Mouse (Mus musculus) lung, adult 2 months (tissue): Measurements from ENCODE around the gene A730049H05Rik. TPM values are rescaled to one million over a fixed set of nuclear protein-coding genes. Genes with fewer than 3 reads are reported as not detected.

Experiments used
- DNase-seq: peaks from one replicate; pipeline ENCODE4 v3.0.0; 2022
- H3K4me1 ChIP-seq: fragments of 200-500 bp; 2 replicates; pipeline ENCODE4 v1.6.1; 2011; ENCODE audit warnings: low read length; ENCODE audit not compliant: control insufficient read depth, insufficient read depth
- H3K4me3 ChIP-seq: fragments of 200-500 bp; replicated peaks from 2 replicates; pipeline ENCODE3; 2011; ENCODE audit warnings: low read depth, mild to moderate bottlenecking, control low read depth, low read length; ENCODE audit errors: extremely low read depth
- CTCF ChIP-seq: fragments of 200-500 bp; IDR thresholded peaks from 2 replicates; pipeline ENCODE4 v1.5.1; 2011; ENCODE audit warnings: mild to moderate bottlenecking, low read length, control low read depth; ENCODE audit not compliant: insufficient read depth
- POLR2A ChIP-seq: fragments of 200-500 bp; IDR thresholded peaks from 2 replicates; pipeline ENCODE4 v1.6.1; 2011; ENCODE audit warnings: low read depth, mild to moderate bottlenecking, control low read depth, low read length, borderline replicate concordance; ENCODE audit errors: extremely low read depth
- WGBS: fragments of 180-500 bp; shearing (Covaris S2); methylation state at CpG from one replicate; pipeline ENCODE4 v1.1.7; 2018; 5-methylcytosine and 5-hydroxymethylcytosine counted together
- polyA plus RNA-seq: library from polyadenylated mRNA; depleted of rRNA; stranded (reverse); fragments of >200 nt; gene quantifications from 2 replicates; pipeline ENCODE4 v1.2.3, GENCODE M21; 2012

Gene A730049H05Rik
- polyA plus RNA-seq, 1 experiment, result 0.08 TPM

DNA sequence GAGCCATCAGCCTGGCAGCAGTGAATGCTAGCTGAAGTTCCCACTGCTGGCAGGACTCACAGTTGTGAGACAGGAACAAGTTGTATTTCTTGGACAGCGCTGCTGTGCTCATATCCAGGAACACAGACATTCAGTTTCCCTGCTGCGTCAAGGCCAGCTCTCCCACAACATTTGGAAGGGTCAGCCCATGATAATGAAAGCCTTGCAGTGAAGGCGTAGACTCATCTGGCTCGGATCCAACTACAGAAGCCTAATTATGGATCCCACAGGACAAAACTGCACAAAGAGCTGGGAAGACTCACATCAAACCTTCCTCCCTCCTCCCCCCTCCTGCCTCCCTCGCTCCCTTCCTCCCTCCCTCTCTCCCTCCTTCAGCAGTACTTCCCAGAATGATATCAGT is 34.0 kb downstream of the A730049H05Rik start:
- no peak for TF ChIP-seq CTCF
- no peak for TF ChIP-seq POLR2A

GRCm38 (mm10) chr6:92854873-92855272 is 38.6 kb downstream of the A730049H05Rik start:
- 69% methylated on average over 4 of the region's 4 CpGs for WGBS
- DNase-seq, result peak; percentile 24
- peaks cover 2% of the 10 kb centered on the region for H3K4me1 ChIP-seq
- TF ChIP-seq CTCF, result no peak
- TF ChIP-seq POLR2A, result no peak
- no peak overlapping the region for H3K4me3 ChIP-seq

More for the DNA sequence above, 34.0 kb downstream of the A730049H05Rik start:
- DNase-seq, result peak; percentile 23
- 41% methylated on average over 5 of the region's 5 CpGs for WGBS
- peaks cover 5% of the 10 kb centered on the region for H3K4me1 ChIP-seq
- no peak overlapping the region for H3K4me3 ChIP-seq

- Histone ChIP-seq H3K4me1 (no peaks in the 10 kb centered on the region; the same call in 1 of the 2 replicates), H3K4me3 (no peak overlapping the region)
- 86% methylated on average over 13 of the region's 13 CpGs for WGBS
- no peak for DNase-seq
- no peak for TF ChIP-seq POLR2A
- no peak for TF ChIP-seq CTCF
Measured at GRCm38 (mm10) chr6:92857761-92858160, 41.5 kb downstream of the A730049H05Rik start.

DNA sequence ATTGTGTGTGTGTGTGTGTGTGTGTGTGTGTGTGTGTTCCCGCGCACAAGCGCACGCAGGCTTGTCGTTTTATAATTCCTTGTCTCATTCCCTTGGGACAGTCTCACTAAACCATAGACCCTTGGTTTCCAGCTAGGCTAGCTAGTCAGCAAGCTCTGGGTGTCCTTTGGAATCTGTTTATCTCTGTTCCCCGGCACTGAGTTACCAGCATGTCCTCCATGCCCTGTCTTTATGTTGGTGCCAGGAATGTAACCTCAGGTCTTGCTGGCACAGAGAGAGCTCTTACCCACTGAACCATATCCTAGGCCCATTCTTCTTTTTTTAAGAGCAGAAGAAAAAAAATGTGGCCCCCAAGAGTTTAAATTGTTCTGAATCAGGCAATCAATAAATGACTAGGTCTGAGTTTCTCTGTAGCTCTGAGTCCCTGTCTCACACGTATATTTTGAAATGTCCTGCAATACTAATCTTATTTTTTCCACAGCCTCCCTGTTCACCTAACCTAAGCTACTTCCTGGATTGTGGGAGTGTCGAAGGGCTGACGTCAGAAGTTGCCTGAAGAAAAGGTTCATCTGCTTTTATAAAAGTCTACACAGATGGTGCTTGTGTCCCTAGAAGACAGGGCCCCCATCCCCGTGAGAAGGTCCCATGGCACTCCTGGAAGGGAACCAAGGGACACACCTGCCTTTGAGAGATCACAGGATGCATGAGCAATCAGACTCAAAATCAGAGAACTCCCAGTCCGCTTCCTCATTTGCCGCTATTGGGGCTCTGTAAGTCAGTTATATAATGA is 42.6 kb downstream of the A730049H05Rik start:
- DNase-seq, result no peak
- TF ChIP-seq POLR2A (no peak), CTCF (no peak)

DNA sequence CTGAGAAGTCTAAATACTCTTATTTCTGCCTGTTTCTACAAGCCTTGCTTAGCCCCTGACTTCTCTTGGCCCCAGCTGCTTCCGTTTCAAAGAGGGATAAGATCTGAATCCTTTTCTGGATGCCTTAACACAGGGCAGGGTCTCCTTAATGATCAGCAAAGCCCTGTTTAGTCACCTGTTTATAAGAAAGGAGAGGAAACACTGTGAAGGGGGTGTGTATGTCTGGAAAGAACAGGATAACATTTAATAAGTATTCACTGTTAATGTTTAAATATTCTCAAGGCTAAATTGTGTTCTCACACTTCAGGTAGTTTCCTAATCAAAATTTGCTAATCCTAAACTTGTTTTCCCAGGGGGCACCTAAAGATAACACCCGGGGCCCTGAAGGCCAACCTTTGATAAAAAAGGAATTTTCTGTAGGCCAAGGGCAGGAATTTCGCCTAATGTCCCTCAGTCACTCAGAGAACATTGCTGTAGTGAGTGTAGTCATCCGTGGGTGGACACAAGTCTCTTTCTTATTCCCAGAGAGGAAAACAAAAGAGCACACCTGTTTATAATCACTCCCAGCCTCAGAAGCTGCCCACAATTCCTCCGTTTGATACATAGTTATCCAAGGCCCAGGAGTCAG is 44.1 kb downstream of the A730049H05Rik start:
- WGBS, result 57% methylated on average over 5 of the region's 5 CpGs
- no peak overlapping the region for H3K4me3 ChIP-seq
- DNase-seq, result no peak
- H3K4me1 ChIP-seq, result no peaks in the 10 kb centered on the region; the same call in 1 of the 2 replicates
- TF ChIP-seq CTCF (no peak), POLR2A (no peak)

More for the DNA sequence above, 42.6 kb downstream of the A730049H05Rik start:
- Histone ChIP-seq H3K4me3 (no peak overlapping the region), H3K4me1 (no peaks in the 10 kb centered on the region; the same call in 1 of the 2 replicates)
- 72% methylated on average over 12 of the region's 12 CpGs for WGBS

- TF ChIP-seq POLR2A (no peak), CTCF (no peak)
- DNase-seq, result no peak
- H3K4me1 ChIP-seq, result no peaks in the 10 kb centered on the region; the same call in 1 of the 2 replicates
- WGBS, result 76% methylated on average over 9 of the region's 9 CpGs
- H3K4me3 ChIP-seq, result no peak overlapping the region
Measured at GRCm38 (mm10) chr6:92862599-92862998, 46.3 kb downstream of the A730049H05Rik start.

- 44% methylated on average over 4 of the region's 4 CpGs for WGBS
- Histone ChIP-seq H3K4me3 (no peak within 1 kb of the TSS), H3K4me1 (peaks cover 9% of the 10 kb centered on the region)
- no peak for DNase-seq
- TF ChIP-seq POLR2A (no peak), CTCF (no peak)
Measured at GRCm38 (mm10) chr6:92869089-92869581, 52.9 kb downstream of the A730049H05Rik start, which contains the start of gene Gm15737. Gene Gm15737 (plus strand): TSS chr6:92869357.

GRCm38 (mm10) chr6:92869582-92870219 is 53.4 kb downstream of the A730049H05Rik start:
- TF ChIP-seq CTCF (no peak), POLR2A (no peak)
- WGBS, result 58% methylated on average over 16 of the region's 16 CpGs
- no peak overlapping the region for H3K4me3 ChIP-seq
- peak; percentile 38 for DNase-seq
- H3K4me1 ChIP-seq, result peaks cover 11% of the 10 kb centered on the region

DNA sequence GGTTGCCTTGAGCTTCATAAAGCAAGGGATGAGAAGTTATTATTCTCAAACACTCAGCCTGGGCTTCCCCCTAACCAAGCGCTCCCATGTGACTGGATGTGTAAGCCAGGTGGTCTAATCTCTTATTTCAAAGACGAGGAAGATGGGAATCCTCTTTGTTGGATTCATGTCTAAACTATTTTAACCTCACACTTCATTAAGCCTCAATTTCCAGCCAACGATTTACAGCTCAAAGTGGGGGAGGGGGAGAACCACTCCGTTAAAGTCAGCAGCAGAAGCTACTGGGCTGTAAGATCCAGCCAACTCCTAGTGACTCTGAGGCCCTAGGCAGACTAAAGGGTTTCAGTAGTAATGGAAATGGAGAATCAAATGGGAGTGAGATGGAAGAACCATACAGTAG is 55.5 kb downstream of the A730049H05Rik start:
- WGBS, result 66% methylated on average over 4 of the region's 4 CpGs
- no peak for DNase-seq
- TF ChIP-seq POLR2A (no peak), CTCF (no peak)
- Histone ChIP-seq H3K4me1 (peaks cover 20% of the 10 kb centered on the region), H3K4me3 (no peak overlapping the region)
